Mouse (Mus musculus): Measurements from ENCODE around the gene Vcan. TPM values are rescaled to one million over a fixed set of nuclear protein-coding genes. Genes with fewer than 3 reads are reported as not detected.

The Vcan gene
- polyA plus RNA-seq (2014; fragmentation: Illumina TruSeq; extraction: RNeasy Lipid Tissue Mini Kit (QIAGEN cat#74804); ENCODE audit: low read depth, low replicate concordance): 13.7 TPM

GRCm38 (mm10) chr13:89741766-89742685, at the start of gene Vcan:
Vcan (minus strand) TSS chr13:89742509.

Other genes starting within 250 kb of the Vcan start
- 0.91 TPM for gene Hapln1, start 202.7 kb downstream of the Vcan start, polyA plus RNA-seq (2014; fragmentation: Illumina TruSeq; extraction: RNeasy Lipid Tissue Mini Kit (QIAGEN cat#74804); ENCODE audit: low read depth, low replicate concordance)

All from adipose tissue, adult 10 weeks (tissue).